Mouse (Mus musculus) hindbrain, embryonic 15.5 days (tissue): Measurements from ENCODE around the gene Etaa1. TPM values are rescaled to one million over a fixed set of nuclear protein-coding genes. Genes with fewer than 3 reads are reported as not detected.
"Not testable (repeated sequence)": the region's sequence is repeated elsewhere in the genome, so short reads cannot be mapped to it uniquely, and the experiment has no call there.

ENCODE experiments used
- ATAC-seq: fragments of 200-750 bp; cut with Nextera tagmentation; 2 replicates; pipeline ENCODE4 v1.8.0; 2017; ENCODE audit warnings: low read depth, moderate number of reproducible peaks, moderate TSS enrichment; ENCODE audit not compliant: low FRiP score
- H3K27ac ChIP-seq: fragments of 300-500 bp; sonication (generic); replicated peaks from 2 replicates; pipeline ENCODE4 v1.5.1; 2015; ENCODE audit warnings: mild to moderate bottlenecking, inconsistent platforms
- H3K27me3 ChIP-seq: fragments of 300-500 bp; sonication (generic); 2 replicates; pipeline ENCODE4 v1.6.1; 2015; ENCODE audit warnings: control low read depth, inconsistent platforms
- H3K36me3 ChIP-seq: fragments of 300-500 bp; sonication (generic); 2 replicates; pipeline ENCODE4 v1.6.1; 2015; ENCODE audit warnings: control low read depth, inconsistent platforms
- H3K4me1 ChIP-seq: fragments of 300-500 bp; sonication (generic); replicated peaks from 2 replicates; pipeline ENCODE4 v1.6.1; 2015; ENCODE audit warnings: control low read depth, inconsistent platforms
- H3K4me2 ChIP-seq: fragments of 300-500 bp; sonication (generic); 2 replicates; pipeline ENCODE4 v1.6.1; 2015; ENCODE audit warnings: moderate library complexity, mild to moderate bottlenecking, inconsistent platforms
- H3K4me3 ChIP-seq: fragments of 300-500 bp; sonication (generic); 2 replicates; pipeline ENCODE4 v1.5.1; 2015; ENCODE audit warnings: mild to moderate bottlenecking, inconsistent platforms
- H3K9ac ChIP-seq: fragments of 300-500 bp; sonication (generic); 2 replicates; pipeline ENCODE4 v1.6.1; 2015; ENCODE audit warnings: inconsistent platforms
- H3K9me3 ChIP-seq: fragments of 300-500 bp; sonication (generic); 2 replicates; pipeline ENCODE4 v1.6.1; 2016; ENCODE audit warnings: control low read depth, inconsistent platforms
- WGBS: fragments of 180-500 bp; shearing (Covaris S2); methylation state at CpG from one replicate; pipeline ENCODE4 v1.1.7; 2015; 5-methylcytosine and 5-hydroxymethylcytosine counted together
- polyA plus RNA-seq: library from polyadenylated mRNA; unstranded; fragments of >200 nt; fragmentation: Nextera tagmentation; extraction: Ambion mirVana; gene quantifications from 2 replicates; pipeline ENCODE4 v1.2.1, GENCODE M21; 2015

The Etaa1 gene
- polyA plus RNA-seq, 1 experiment from 2014 or later: 7.2 TPM

GRCm38 (mm10) chr11:17916486-17916885, 37.2 kb downstream of the Etaa1 start:
- no peaks in the 10 kb centered on the region for H3K4me1 ChIP-seq
- WGBS: 80% methylated on average over 1 of the region's 1 CpGs
- ATAC-seq: no peak
- H3K27me3 ChIP-seq: no peaks in the 10 kb centered on the region
- H3K4me2 ChIP-seq: no peak overlapping the region
- no peaks in the 10 kb centered on the region for H3K36me3 ChIP-seq
- H3K4me3 ChIP-seq: no peak overlapping the region
- H3K9me3 ChIP-seq: no peaks in the 10 kb centered on the region
- H3K9ac ChIP-seq: no peak overlapping the region
- no peak overlapping the region for H3K27ac ChIP-seq

- not testable (repeated sequence) for H3K27ac ChIP-seq, H3K4me1 ChIP-seq, H3K4me2 ChIP-seq, ATAC-seq, H3K27me3 ChIP-seq, H3K4me3 ChIP-seq, H3K9ac ChIP-seq, H3K9me3 ChIP-seq, H3K36me3 ChIP-seq
- 91% methylated on average over 4 of the region's 4 CpGs for WGBS
Observed at GRCm38 (mm10) chr11:17900996-17901395, 52.7 kb downstream of the Etaa1 start.
